Mouse (Mus musculus) MEL (cell line): ENCODE measurements around the gene Cyp2c23. TPM values are rescaled to one million over a fixed set of nuclear protein-coding genes. Genes with fewer than 3 reads are reported as not detected.

Experiments used
- DNase-seq: peaks from one replicate; pipeline ENCODE4 v3.0.0; 2011; ENCODE audit warnings: low read depth, low spot score
- H3K27ac ChIP-seq: 2 replicates; pipeline ENCODE4 v1.5.1; 2012; ENCODE audit warnings: low read depth, mild to moderate bottlenecking, control low read depth, low read length, moderate library complexity; ENCODE audit not compliant: control insufficient read depth
- H3K27me3 ChIP-seq, 2 experiments: fragments of 150-350 bp in 1 of 2; sonication (generic) in 1 of 2; 2 replicates each; pipeline ENCODE4 v1.6.1; 2012; ENCODE audit warnings: low read length in 2 of 2, mild to moderate bottlenecking in 2 of 2, improper control_type of control experiment in 1 of 2, moderate library complexity in 1 of 2; ENCODE audit not compliant: insufficient read depth in 2 of 2, control insufficient read depth in 1 of 2
- H3K36me3 ChIP-seq, 2 experiments: 2 replicates each; pipeline ENCODE4 v1.6.1; 2012 to 2014; ENCODE audit warnings: low read length in 2 of 2, improper control_type of control experiment in 1 of 2, inconsistent platforms in 1 of 2, mild to moderate bottlenecking in 1 of 2; ENCODE audit not compliant: insufficient read depth in 2 of 2, control insufficient read depth in 1 of 2
- H3K4me1 ChIP-seq, 2 experiments: fragments of 150-350 bp in 1 of 2; sonication (generic) in 1 of 2; 2 replicates each; pipeline ENCODE4 v1.6.1; 2012; ENCODE audit warnings: low read length in 2 of 2, improper control_type of control experiment in 1 of 2, mild to moderate bottlenecking in 1 of 2; ENCODE audit not compliant: insufficient read depth in 2 of 2, control insufficient read depth in 1 of 2
- H3K4me3 ChIP-seq, 2 experiments: fragments of 150-350 bp in 1 of 2; sonication (generic) in 1 of 2; 2 replicates each; pipeline ENCODE4 v1.5.1; 2012; ENCODE audit warnings: low read depth in 2 of 2, low read length in 2 of 2, mild to moderate bottlenecking in 2 of 2, moderate library complexity in 2 of 2, control low read depth in 1 of 2, improper control_type of control experiment in 1 of 2; ENCODE audit not compliant: control insufficient read depth in 1 of 2, insufficient read depth in 1 of 2
- H3K79me2 ChIP-seq: 2 replicates; pipeline ENCODE4 v1.6.1; 2012; ENCODE audit warnings: mild to moderate bottlenecking, low read length, moderate library complexity; ENCODE audit not compliant: control insufficient read depth, poor library complexity, insufficient read depth
- H3K9ac ChIP-seq: 2 replicates; pipeline ENCODE4 v1.6.1; 2012; ENCODE audit warnings: low read depth, mild to moderate bottlenecking, control low read depth, low read length, moderate library complexity; ENCODE audit not compliant: control insufficient read depth, poor library complexity, severe bottlenecking
- H3K9me3 ChIP-seq: fragments of 150-350 bp; sonication (generic); replicated peaks from 2 replicates; pipeline ENCODE4 v1.6.1; 2012; ENCODE audit warnings: mild to moderate bottlenecking, low read length, improper control_type of control experiment, moderate library complexity; ENCODE audit not compliant: insufficient read depth
- CHD1 ChIP-seq: IDR thresholded peaks from 2 replicates; pipeline ENCODE4 v1.6.1; 2012; ENCODE audit warnings: low read depth, mild to moderate bottlenecking, inconsistent platforms, low read length, improper control_type of control experiment
- CHD2 ChIP-seq: IDR thresholded peaks from 2 replicates; pipeline ENCODE4 v1.6.1; 2011; ENCODE audit warnings: low read length, improper control_type of control experiment
- E2F4 ChIP-seq: IDR thresholded peaks from 2 replicates; pipeline ENCODE4 v1.6.1; 2011; ENCODE audit warnings: low read depth, low read length, improper control_type of control experiment, borderline replicate concordance
- EP300 ChIP-seq, 2 experiments: IDR thresholded peaks; 2 replicates each; pipeline ENCODE4 v1.6.1; 2011; ENCODE audit warnings: improper control_type of control experiment in 2 of 2, low read length in 2 of 2, low read depth in 1 of 2, mild to moderate bottlenecking in 1 of 2
- GATA1 ChIP-seq: IDR thresholded peaks from 2 replicates; pipeline ENCODE4 v1.6.1; 2011; ENCODE audit warnings: low read depth, low read length, improper control_type of control experiment
- JUND ChIP-seq: IDR thresholded peaks from 2 replicates; pipeline ENCODE4 v1.6.1; 2011; ENCODE audit warnings: low read depth, mild to moderate bottlenecking, improper control_type of control experiment, low read length
- KAT2A ChIP-seq: conservative IDR thresholded peaks from 2 replicates; pipeline ENCODE4 v1.6.1; 2012; ENCODE audit warnings: low read depth, low read length, improper control_type of control experiment, inconsistent platforms
- MAZ ChIP-seq: IDR thresholded peaks from 2 replicates; pipeline ENCODE4 v1.6.1; 2012; ENCODE audit warnings: low read depth, mild to moderate bottlenecking, inconsistent platforms, low read length, improper control_type of control experiment
- MXI1 ChIP-seq: IDR thresholded peaks from 2 replicates; pipeline ENCODE4 v1.6.1; 2011; ENCODE audit warnings: mild to moderate bottlenecking, low read depth, low read length, improper control_type of control experiment
- MYB ChIP-seq: IDR thresholded peaks from 2 replicates; pipeline ENCODE4 v1.6.1; 2011; ENCODE audit warnings: mild to moderate bottlenecking, low read depth, low read length, improper control_type of control experiment
- MYC ChIP-seq: IDR thresholded peaks from 2 replicates; pipeline ENCODE4 v1.6.1; 2011; ENCODE audit warnings: low read depth, mild to moderate bottlenecking, low read length, improper control_type of control experiment, moderate library complexity
- NELFE ChIP-seq: IDR thresholded peaks from 2 replicates; pipeline ENCODE4 v1.6.1; 2011; ENCODE audit warnings: low read depth, low read length, improper control_type of control experiment
- NRF1 ChIP-seq: IDR thresholded peaks from 2 replicates; pipeline ENCODE4 v1.6.1; 2014; ENCODE audit warnings: low read depth, mild to moderate bottlenecking, inconsistent platforms, low read length, improper control_type of control experiment, moderate library complexity; ENCODE audit not compliant: poor library complexity, insufficient read depth, severe bottlenecking
- POLR2A ChIP-seq, 2 experiments: IDR thresholded peaks; 2 replicates each; pipeline ENCODE4 v1.6.1; 2011 to 2012; ENCODE audit warnings: low read length in 2 of 2, mild to moderate bottlenecking in 2 of 2, control low read depth in 1 of 2, improper control_type of control experiment in 1 of 2, low read depth in 1 of 2, moderate library complexity in 1 of 2; ENCODE audit not compliant: control insufficient read depth in 1 of 2, insufficient read depth in 1 of 2, poor library complexity in 1 of 2
- POLR2AphosphoS2 ChIP-seq: IDR thresholded peaks from 2 replicates; pipeline ENCODE4 v1.6.1; 2011; ENCODE audit warnings: low read length, improper control_type of control experiment
- RAD21 ChIP-seq: IDR thresholded peaks from 2 replicates; pipeline ENCODE4 v1.6.1; 2011; ENCODE audit warnings: mild to moderate bottlenecking, low read depth, low read length, improper control_type of control experiment
- RCOR1 ChIP-seq: IDR thresholded peaks from 2 replicates; pipeline ENCODE4 v1.6.1; 2012; ENCODE audit warnings: low read depth, mild to moderate bottlenecking, inconsistent platforms, low read length, improper control_type of control experiment
- SIN3A ChIP-seq: IDR thresholded peaks from 2 replicates; pipeline ENCODE4 v1.6.1; 2012; ENCODE audit warnings: low read length, improper control_type of control experiment, inconsistent platforms
- SMC3 ChIP-seq: IDR thresholded peaks from 2 replicates; pipeline ENCODE4 v1.6.1; 2011; ENCODE audit warnings: low read depth, low read length, improper control_type of control experiment
- TAL1 ChIP-seq: IDR thresholded peaks from 2 replicates; pipeline ENCODE4 v1.6.1; 2012; ENCODE audit warnings: mild to moderate bottlenecking, inconsistent platforms, low read length, moderate library complexity, mixed read lengths
- USF1 ChIP-seq: IDR thresholded peaks from 2 replicates; pipeline ENCODE4 v1.6.1; 2014; ENCODE audit warnings: low read depth, mild to moderate bottlenecking, inconsistent platforms, low read length, improper control_type of control experiment, moderate library complexity
- USF2 ChIP-seq, 2 experiments: IDR thresholded peaks; 2 replicates each; pipeline ENCODE4 v1.6.1; 2011 to 2012; ENCODE audit warnings: improper control_type of control experiment in 2 of 2, low read length in 2 of 2, borderline replicate concordance in 1 of 2, inconsistent platforms in 1 of 2, low read depth in 1 of 2, mild to moderate bottlenecking in 1 of 2; ENCODE audit not compliant: insufficient read depth in 1 of 2
- ZMIZ1 ChIP-seq: IDR thresholded peaks from 2 replicates; pipeline ENCODE4 v1.6.1; 2012; ENCODE audit warnings: low read depth, mild to moderate bottlenecking, inconsistent platforms, low read length, improper control_type of control experiment, moderate library complexity
- polyA plus RNA-seq, 2 experiments: library from polyadenylated mRNA; stranded (reverse) in 1 of 2; unstranded in 1 of 2; fragments of >175 nt in 1 of 2; fragments of >200 nt in 1 of 2; gene quantifications; 2 replicates each; pipeline versions ENCODE4 v1.2.1 to v1.2.4; 2012; ENCODE audit warnings: low replicate concordance in 2 of 2, low read depth in 1 of 2; ENCODE audit not compliant: insufficient read length in 2 of 2, insufficient read depth in 1 of 2, missing spikeins in 1 of 2
- total RNA-seq: library from RNA; depleted of rRNA; stranded (reverse); fragments of 300-350 nt; gene quantifications from 2 replicates; pipeline ENCODE4 v1.2.3, GENCODE M21; 2012

Gene Cyp2c23
- total and polyA plus RNA-seq, 3 experiments, result not detected

GRCm38 (mm10) chr19:44045847-44046246 lies 16.8 kb upstream of the Cyp2c23 start (continued):
- no peak for TF ChIP-seq NELFE
- TF ChIP-seq MYC, result no peak
- no peak for TF ChIP-seq USF1
- no peak for TF ChIP-seq CHD1
- no peak for TF ChIP-seq MXI1
- TF ChIP-seq ZMIZ1, result no peak
- TF ChIP-seq SIN3A, result peak; percentile 67
- TF ChIP-seq JUND, result peak; percentile 32; the same call in 1 of the 2 replicates
- TF ChIP-seq RAD21, result no peak
- TF ChIP-seq NRF1, result no peak
- no peak for TF ChIP-seq TAL1
- no peak for TF ChIP-seq E2F4

GRCm38 (mm10) chr19:44042121-44042520 lies 13.1 kb upstream of the Cyp2c23 start:
- Histone ChIP-seq H3K4me3 (no peak overlapping the region), H3K36me3 (peaks cover 9 to 53% of the 10 kb centered on the region in 2 experiments), H3K9me3 (no peaks in the 10 kb centered on the region), H3K27me3 (no peaks in the 10 kb centered on the region), H3K79me2 (no peaks in the 10 kb centered on the region), H3K4me1 (peaks cover 4% of the 10 kb centered on the region in 2 experiments; a peak in 3 of 4 replicates), H3K9ac (no peak overlapping the region), H3K27ac (no peak overlapping the region)
- TF ChIP-seq RCOR1 (no peak), POLR2A (IDR thresholded peaks at IDR 0.05; ENCODE audit: control insufficient read depth in 1 of 2, insufficient read depth in 1 of 2, low read depth in 1 of 2, low read length in 2 of 2, poor library complexity in 1 of 2) (no peak), KAT2A (no peak), E2F4 (no peak), MAZ (no peak), RAD21 (no peak), GATA1 (no peak), POLR2AphosphoS2 (no peak), NRF1 (no peak), TAL1 (no peak), SIN3A (no peak), MYB (no peak), CHD2 (no peak), EP300 (IDR thresholded peaks at IDR 0.05; ENCODE audit: low read depth in 1 of 2, low read length in 2 of 2) (no peak), ZMIZ1 (no peak), SMC3 (no peak), MXI1 (no peak), USF2 (IDR thresholded peaks at IDR 0.05; ENCODE audit: borderline replicate concordance in 1 of 2, insufficient read depth in 1 of 2, low read depth in 1 of 2, low read length in 2 of 2) (no peak)
- no peak for DNase-seq
